In genomic region chr3:129621255-129621654, GRCm38 (mm10) we compare ENCODE assay signal across 17 mouse cellular contexts.
DNase-seq lines count a peak whose midpoint lies in the region; ATAC-seq lines count a peak whose summit lies in the region.
"Had no signal": no experiment of that assay in that cellular context is flagged by ENCODE, and none has a peak within 500 bp of the region (broad histone marks: within the 10 kb centered on the region; RNA-seq: fewer than 3 reads in every experiment).

No protein-coding gene starts in this region.

- H3K9ac ChIP-seq in heart, embryonic 15.5 days: no peak overlapping the region
- H3K9ac ChIP-seq: forebrain, embryonic 15.5 days; hindbrain, embryonic 14.5 days; liver, embryonic 15.5 days had no signal

- peak overlapping the region; percentile 45 for H3K4me2 ChIP-seq in heart, embryonic 15.5 days
- H3K4me2 ChIP-seq: forebrain, embryonic 15.5 days; hindbrain, embryonic 14.5 days; liver, embryonic 15.5 days had no signal

- WGBS in heart, embryonic 15.5 days: 27% methylated on average over 5 of the region's 5 CpGs
- 31% methylated on average over 5 of the region's 5 CpGs for WGBS in heart, embryonic 10.5 days

- ATAC-seq in heart, embryonic 15.5 days (replicated peaks; ENCODE audit: insufficient number of reproducible peaks, insufficient read depth, low FRiP score, low read depth): no peak; the same call in 1 of the 2 replicates
- ATAC-seq: forebrain, embryonic 15.5 days had no signal

- intact Hi-C loops in heart, postnatal 10 days (cut with DNase I): no loop called here
- intact Hi-C loops in left cerebral cortex, postnatal 36 days (cut with DNase I): no loop called here

- peaks cover 21% of the 10 kb centered on the region for H3K4me1 ChIP-seq in heart, embryonic 15.5 days (replicated peaks)
- peaks cover 19% of the 10 kb centered on the region for H3K4me1 ChIP-seq in heart, embryonic 10.5 days
- H3K4me1 ChIP-seq: forebrain, embryonic 15.5 days had no signal

- no peaks in the 10 kb centered on the region; the same call in 1 of the 2 replicates for H3K27me3 ChIP-seq in heart, embryonic 15.5 days
- H3K27me3 ChIP-seq in heart, embryonic 10.5 days (ENCODE audit: insufficient read depth, poor library complexity, severe bottlenecking): no peaks in the 10 kb centered on the region
- H3K27me3 ChIP-seq: forebrain, embryonic 15.5 days; liver, embryonic 15.5 days had no signal

- no peaks in the 10 kb centered on the region for H3K36me3 ChIP-seq in heart, embryonic 15.5 days
- peaks cover 7% of the 10 kb centered on the region; the same call in 1 of the 2 replicates for H3K36me3 ChIP-seq in heart, embryonic 10.5 days
- H3K36me3 ChIP-seq: liver, embryonic 15.5 days had no signal

- peak overlapping the region; percentile 78 for H3K27ac ChIP-seq in heart, embryonic 15.5 days
- no peak overlapping the region for H3K27ac ChIP-seq in heart, embryonic 10.5 days
- H3K27ac ChIP-seq: forebrain, embryonic 15.5 days; hindbrain, embryonic 14.5 days; liver, embryonic 15.5 days; midbrain, embryonic 10.5 days had no signal

- no peak for DNase-seq in heart, embryonic 10.5 days (ENCODE audit: low spot score)
- DNase-seq in 416B (ENCODE audit: low read depth): peak; percentile 35
- DNase-seq in CD4-positive, CD25-positive, alpha-beta regulatory T cell, adult 2 months (ENCODE audit: low read depth, low spot score): peak; percentile 38
- DNase-seq in heart, postnatal 10 days: peak; percentile 28 to 33
- DNase-seq in gastrocnemius, adult 8-10 months (ENCODE audit: low spot score in 2 of 2): no peak
- no peak for DNase-seq in left cerebral cortex, postnatal 36 days (ENCODE audit: low spot score in 2 of 2)
- DNase-seq: adrenal gland, postnatal 25 days; cerebellum, adult 11 months; gastrocnemius, postnatal 25 days; kidney, adult 18-20 months; kidney, postnatal 25 days; layer of hippocampus, postnatal 36 days had no signal

- H3K4me3 ChIP-seq in heart, embryonic 15.5 days: peak overlapping the region; percentile 7; the same call in 1 of the 2 replicates
- H3K4me3 ChIP-seq in heart, embryonic 10.5 days: no peak overlapping the region
- H3K4me3 ChIP-seq: forebrain, embryonic 15.5 days; liver, embryonic 15.5 days; midbrain, embryonic 10.5 days had no signal

- no peaks in the 10 kb centered on the region for H3K9me3 ChIP-seq in heart, embryonic 15.5 days (replicated peaks)
- no peaks in the 10 kb centered on the region for H3K9me3 ChIP-seq in heart, embryonic 10.5 days
- H3K9me3 ChIP-seq: forebrain, embryonic 15.5 days; liver, embryonic 15.5 days; midbrain, embryonic 10.5 days had no signal

Comparison
In these comparisons a context has a peak if more than half of its experiments do, and no peak if none do; other contexts are left out.
1. DNase-seq: peak in 416B (single experiment), CD4-positive, CD25-positive, alpha-beta regulatory T cell, adult 2 months (single experiment) and heart, postnatal 10 days (2 of 2); none in heart, embryonic 10.5 days (single experiment), gastrocnemius, adult 8-10 months (0 of 2) and left cerebral cortex, postnatal 36 days (0 of 2).